Mouse (Mus musculus): ENCODE measurements around the gene Xylt1. TPM values are rescaled to one million over a fixed set of nuclear protein-coding genes. Genes with fewer than 3 reads are reported as not detected.
A peak's percentile ranks its signal among the peaks of the same experiment; 100 is the strongest.

Xylt1 gene
- polyA plus RNA-seq, 1 experiment from 2014 or later, result 2.0 TPM

DNA sequence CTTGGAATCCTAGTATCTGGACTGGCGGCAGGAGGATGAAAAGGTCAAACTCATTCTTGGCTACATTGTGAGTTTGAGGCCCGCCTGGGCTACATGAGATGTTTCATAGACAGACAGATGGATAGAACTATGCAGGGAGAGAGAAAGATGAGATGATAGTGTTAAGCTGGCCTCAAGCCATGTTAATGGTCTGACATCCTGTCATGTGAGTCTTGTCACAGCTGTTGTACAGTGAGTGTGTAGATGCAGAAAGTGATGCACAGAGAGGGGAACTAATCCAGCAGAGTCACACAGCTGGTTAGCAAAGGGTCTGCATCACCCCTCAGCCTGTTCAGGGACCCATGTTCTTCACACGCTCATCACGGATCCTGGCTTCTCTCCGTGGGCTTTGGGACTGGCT is 19.2 kb downstream of the Xylt1 start:
- Histone ChIP-seq H3K4me1 (peaks cover 24% of the 10 kb centered on the region), H3K27me3 (no peaks in the 10 kb centered on the region), H3K36me3 (no peaks in the 10 kb centered on the region), H3K9ac (replicated peaks) (no peak overlapping the region), H3K4me3 (no peak overlapping the region), H3K4me2 (replicated peaks) (no peak overlapping the region), H3K9me3 (0 out of 2 replicates have a peak, but pooled peaks cover 3% of the 10 kb centered on the region), H3K27ac (replicated peaks) (no peak overlapping the region)
- ATAC-seq (replicated peaks), result no peak
- WGBS, result 83% methylated on average over 5 of the region's 5 CpGs

DNA sequence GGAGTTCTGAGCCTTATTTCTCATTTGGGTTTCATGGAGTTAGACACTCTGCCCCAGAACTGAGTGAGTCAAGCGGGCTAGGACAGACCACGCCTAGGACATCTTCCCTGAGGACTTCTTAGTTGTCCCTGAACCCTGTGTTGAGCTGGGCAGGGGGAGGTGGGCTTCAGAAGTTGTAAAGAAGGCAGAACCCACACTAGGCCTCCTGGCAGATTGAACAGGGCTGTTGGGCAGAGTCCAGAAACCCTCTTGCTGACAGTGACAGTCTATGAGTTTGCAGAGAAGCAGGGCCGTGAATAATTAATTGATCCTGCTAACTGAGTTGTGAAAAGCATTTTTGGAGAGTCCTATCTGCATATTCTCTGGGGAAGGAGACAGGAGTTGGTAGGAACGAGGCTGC is 20.8 kb downstream of the Xylt1 start:
- ATAC-seq (replicated peaks), result no peak; the same call in 1 of the 2 replicates
- 43% methylated on average over 4 of the region's 4 CpGs for WGBS
- Histone ChIP-seq H3K36me3 (no peaks in the 10 kb centered on the region), H3K27me3 (no peaks in the 10 kb centered on the region), H3K9me3 (0 out of 2 replicates have a peak, but pooled peaks cover 3% of the 10 kb centered on the region), H3K9ac (replicated peaks) (no peak overlapping the region), H3K27ac (replicated peaks) (peak overlapping the region; percentile 20; the same call in 1 of the 2 replicates), H3K4me2 (replicated peaks) (no peak overlapping the region), H3K4me1 (peaks cover 20% of the 10 kb centered on the region), H3K4me3 (no peak overlapping the region)

DNA sequence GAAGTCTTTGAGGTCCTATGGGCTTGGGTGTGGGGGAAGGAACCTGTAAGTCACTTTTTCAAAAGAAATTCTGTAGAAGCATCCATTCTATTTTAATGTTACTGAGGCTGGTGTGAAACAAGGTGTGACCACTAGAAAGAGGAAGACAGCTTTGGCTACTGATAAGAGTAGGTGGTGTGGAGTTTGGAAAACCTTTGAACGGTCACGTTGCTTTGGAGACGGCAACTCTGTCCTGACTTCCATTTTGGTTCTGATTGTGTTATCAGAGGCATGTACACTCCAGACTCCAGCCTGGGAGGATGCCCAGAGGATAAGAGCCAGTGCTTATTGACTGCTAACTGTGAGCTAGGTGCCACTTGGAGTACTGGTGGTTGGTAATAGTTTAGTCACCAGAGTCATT is 25.6 kb downstream of the Xylt1 start:
- Histone ChIP-seq H3K4me3 (no peak overlapping the region), H3K9me3 (no peaks in the 10 kb centered on the region), H3K4me1 (peaks cover 9% of the 10 kb centered on the region), H3K9ac (replicated peaks) (no peak overlapping the region), H3K36me3 (no peaks in the 10 kb centered on the region), H3K27me3 (no peaks in the 10 kb centered on the region), H3K4me2 (replicated peaks) (no peak overlapping the region), H3K27ac (replicated peaks) (no peak overlapping the region)
- no peak for ATAC-seq (replicated peaks)
- WGBS, result 96% methylated on average over 3 of the region's 3 CpGs

DNA sequence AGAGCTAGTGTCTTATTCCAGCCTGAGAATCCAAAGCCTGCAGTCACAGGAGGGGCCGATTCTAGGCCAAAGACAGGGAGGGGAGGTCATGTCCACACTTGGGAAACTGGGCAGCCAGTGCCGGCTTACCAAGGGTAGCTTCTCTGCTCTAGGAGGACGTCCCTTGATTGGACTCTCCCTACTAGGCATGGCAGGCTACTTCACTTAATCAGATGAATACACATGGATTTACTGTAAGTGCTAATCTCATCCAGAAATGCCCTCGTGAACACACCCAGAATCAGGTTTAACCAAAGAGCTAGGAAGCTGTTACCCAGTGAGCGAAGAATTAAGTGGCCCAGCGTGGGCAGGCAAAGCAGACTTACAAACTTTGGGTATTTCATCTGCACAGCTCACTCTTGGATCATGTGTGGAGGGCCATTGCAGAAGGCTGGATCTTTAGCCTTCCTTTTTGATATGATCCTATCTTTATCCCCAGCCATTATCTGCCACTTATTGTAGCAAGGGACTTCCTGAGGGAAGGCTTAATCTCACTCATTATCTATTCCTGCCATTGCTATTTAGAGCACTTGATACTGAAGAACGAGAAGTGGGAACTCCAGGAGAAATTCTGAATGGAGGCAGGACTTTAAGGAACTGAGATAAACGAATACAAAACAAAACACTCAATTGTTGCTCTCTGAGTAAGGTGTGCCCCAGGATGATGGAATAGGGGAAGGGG is 28.6 kb downstream of the Xylt1 start:
- ATAC-seq (replicated peaks), result no peak
- Histone ChIP-seq H3K27me3 (no peaks in the 10 kb centered on the region), H3K4me2 (replicated peaks) (no peak overlapping the region), H3K4me1 (peaks cover 7% of the 10 kb centered on the region), H3K27ac (replicated peaks) (no peak overlapping the region), H3K9me3 (no peaks in the 10 kb centered on the region), H3K36me3 (no peaks in the 10 kb centered on the region), H3K4me3 (no peak overlapping the region), H3K9ac (replicated peaks) (no peak overlapping the region)
- 84% methylated on average over 8 of the region's 8 CpGs for WGBS

DNA sequence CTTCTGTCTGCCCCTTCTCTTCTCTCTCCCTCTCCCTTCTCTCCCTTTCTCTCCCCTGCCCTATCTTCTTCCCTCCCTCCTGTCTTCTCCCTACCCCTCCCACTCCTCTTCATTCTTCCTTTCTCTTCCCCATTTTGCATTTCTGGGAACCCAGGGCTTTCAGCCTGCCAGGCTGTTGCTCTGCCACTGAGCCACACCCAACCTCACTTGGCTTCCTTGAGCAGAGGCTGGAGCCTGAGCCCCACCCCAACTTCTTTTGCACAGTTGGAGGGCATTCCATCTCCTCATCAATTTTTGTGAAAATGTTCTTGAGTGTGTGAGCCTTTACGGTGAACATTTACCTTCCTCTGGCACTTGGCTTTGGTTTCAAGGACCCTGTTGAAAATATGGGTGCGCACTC is 31.1 kb downstream of the Xylt1 start:
- 73% methylated on average over 2 of the region's 2 CpGs for WGBS
- no peaks in the 10 kb centered on the region for H3K9me3 ChIP-seq
- H3K27me3 ChIP-seq, result no peaks in the 10 kb centered on the region
- H3K9ac ChIP-seq (replicated peaks), result no peak overlapping the region
- ATAC-seq (replicated peaks), result no peak
- H3K4me3 ChIP-seq, result no peak overlapping the region
- H3K4me2 ChIP-seq (replicated peaks), result no peak overlapping the region
- H3K27ac ChIP-seq (replicated peaks), result 0 out of 2 replicates have a peak overlapping the region, but pooled peaks have one; percentile 14
- peaks cover 14% of the 10 kb centered on the region for H3K4me1 ChIP-seq
- H3K36me3 ChIP-seq, result no peaks in the 10 kb centered on the region

DNA sequence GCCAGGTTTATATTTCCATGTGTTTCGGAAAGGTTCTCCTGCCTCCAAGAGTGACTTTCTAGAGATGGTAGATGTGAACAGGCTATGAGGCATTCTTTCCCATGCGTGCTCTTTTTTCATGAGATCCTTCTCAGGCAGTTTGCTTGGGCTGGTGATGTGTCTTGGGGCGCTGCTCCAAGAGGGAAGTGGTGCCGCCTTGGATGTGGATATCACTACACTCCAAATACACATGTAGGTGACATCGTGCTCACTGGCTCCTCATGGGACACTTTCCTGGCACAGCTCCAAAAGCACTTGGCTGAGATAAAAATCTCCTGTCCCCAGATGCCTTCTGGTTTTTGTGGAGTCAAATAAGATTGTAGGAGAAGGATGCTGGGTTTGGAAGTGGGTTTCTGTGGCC is 31.6 kb downstream of the Xylt1 start:
- Histone ChIP-seq H3K36me3 (no peaks in the 10 kb centered on the region), H3K27me3 (no peaks in the 10 kb centered on the region), H3K9me3 (no peaks in the 10 kb centered on the region), H3K27ac (replicated peaks) (0 out of 2 replicates have a peak overlapping the region, but pooled peaks have one; percentile 14), H3K4me3 (no peak overlapping the region), H3K4me2 (replicated peaks) (no peak overlapping the region), H3K9ac (replicated peaks) (no peak overlapping the region), H3K4me1 (peaks cover 14% of the 10 kb centered on the region)
- WGBS, result 66% methylated on average over 5 of the region's 5 CpGs
- no peak for ATAC-seq (replicated peaks)

DNA sequence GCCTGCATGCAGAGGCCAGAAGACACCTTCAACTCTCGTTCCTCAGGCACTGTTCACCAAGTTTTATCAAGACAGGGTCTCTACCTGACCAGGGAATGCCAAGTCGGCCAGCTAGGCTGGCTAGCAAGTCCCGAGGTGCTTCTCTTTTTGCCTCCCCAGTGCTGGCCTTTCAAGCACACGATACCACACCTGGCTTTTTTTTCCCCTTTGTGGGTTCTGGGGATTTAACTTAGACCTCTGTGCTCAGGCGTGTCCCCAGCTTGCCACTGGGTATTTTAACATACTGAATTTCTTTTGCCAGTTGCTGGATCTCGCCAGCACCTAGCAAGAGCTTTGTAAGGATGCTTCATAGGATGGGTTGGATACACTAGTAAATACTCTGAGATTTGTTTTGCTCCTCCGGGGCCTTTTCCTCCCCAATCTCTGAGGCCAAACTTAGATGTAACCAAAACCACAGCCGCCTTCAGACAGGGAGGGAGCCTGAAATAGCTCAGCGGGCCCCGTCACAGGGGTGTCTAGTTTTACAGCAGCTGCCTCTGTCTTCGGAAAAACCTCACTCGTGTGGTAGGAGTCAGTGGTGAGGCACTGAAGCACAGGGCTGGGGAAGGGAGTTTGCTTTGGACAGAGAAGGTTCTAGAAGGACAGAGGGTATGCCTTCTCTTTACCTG is 33.7 kb downstream of the Xylt1 start:
- H3K27me3 ChIP-seq, result no peaks in the 10 kb centered on the region
- 85% methylated on average over 12 of the region's 12 CpGs for WGBS
- no peak overlapping the region for H3K27ac ChIP-seq (replicated peaks)
- H3K9me3 ChIP-seq, result no peaks in the 10 kb centered on the region
- no peak overlapping the region for H3K4me3 ChIP-seq
- no peak overlapping the region for H3K9ac ChIP-seq (replicated peaks)
- ATAC-seq (replicated peaks), result no peak
- no peaks in the 10 kb centered on the region for H3K36me3 ChIP-seq
- no peak overlapping the region for H3K4me2 ChIP-seq (replicated peaks)
- peaks cover 28% of the 10 kb centered on the region for H3K4me1 ChIP-seq

DNA sequence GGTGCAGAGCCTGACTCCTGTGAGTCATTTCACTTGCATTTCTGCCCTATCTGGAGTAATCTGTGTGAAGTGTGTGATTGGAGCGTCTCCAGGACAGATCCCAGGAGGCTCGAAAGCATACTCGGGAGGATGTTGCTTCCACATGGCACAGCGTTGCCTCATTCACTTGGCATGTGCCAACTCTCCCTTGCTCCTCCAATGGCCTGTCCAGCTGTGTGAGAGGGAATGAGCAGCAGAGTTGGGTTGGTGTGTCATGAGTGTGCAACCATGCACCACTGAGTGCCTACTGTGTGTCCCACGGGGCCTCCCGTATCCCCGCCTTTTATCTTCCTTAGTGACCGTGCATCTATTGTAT is 34.2 kb downstream of the Xylt1 start:
- no peaks in the 10 kb centered on the region for H3K9me3 ChIP-seq
- H3K27ac ChIP-seq (replicated peaks), result no peak overlapping the region
- no peak for ATAC-seq (replicated peaks)
- no peaks in the 10 kb centered on the region for H3K27me3 ChIP-seq
- no peak overlapping the region for H3K9ac ChIP-seq (replicated peaks)
- WGBS, result 82% methylated on average over 8 of the region's 8 CpGs
- H3K36me3 ChIP-seq, result no peaks in the 10 kb centered on the region
- H3K4me2 ChIP-seq (replicated peaks), result no peak overlapping the region
- peaks cover 32% of the 10 kb centered on the region for H3K4me1 ChIP-seq
- no peak overlapping the region for H3K4me3 ChIP-seq

DNA sequence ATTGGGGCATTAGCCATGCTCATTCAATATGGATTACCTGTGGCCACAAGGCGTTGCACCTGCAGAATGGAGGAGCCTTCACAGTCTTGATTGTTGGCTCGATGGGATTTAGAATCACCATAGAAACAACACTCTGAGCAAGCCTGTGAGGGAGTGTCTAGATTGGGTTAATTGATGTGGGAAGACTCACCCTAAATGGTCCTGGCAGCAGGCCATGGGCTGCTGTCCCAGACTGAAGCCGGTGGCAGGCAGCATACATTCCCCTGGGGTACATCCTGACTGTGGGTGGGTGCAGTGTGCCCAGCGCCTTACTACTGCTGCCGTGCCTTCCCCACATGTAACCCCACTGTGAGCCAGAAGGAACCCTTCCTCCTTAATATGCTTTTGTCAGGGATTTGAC is 38.3 kb downstream of the Xylt1 start:
- Histone ChIP-seq H3K27me3 (no peaks in the 10 kb centered on the region), H3K4me3 (no peak overlapping the region), H3K4me2 (replicated peaks) (no peak overlapping the region), H3K4me1 (peaks cover 45% of the 10 kb centered on the region), H3K9me3 (no peaks in the 10 kb centered on the region), H3K27ac (replicated peaks) (no peak overlapping the region; the same call in 1 of the 2 replicates), H3K36me3 (no peaks in the 10 kb centered on the region), H3K9ac (replicated peaks) (no peak overlapping the region)
- peak; percentile 72 for ATAC-seq (replicated peaks)
- 8% methylated on average over 5 of the region's 5 CpGs for WGBS

DNA sequence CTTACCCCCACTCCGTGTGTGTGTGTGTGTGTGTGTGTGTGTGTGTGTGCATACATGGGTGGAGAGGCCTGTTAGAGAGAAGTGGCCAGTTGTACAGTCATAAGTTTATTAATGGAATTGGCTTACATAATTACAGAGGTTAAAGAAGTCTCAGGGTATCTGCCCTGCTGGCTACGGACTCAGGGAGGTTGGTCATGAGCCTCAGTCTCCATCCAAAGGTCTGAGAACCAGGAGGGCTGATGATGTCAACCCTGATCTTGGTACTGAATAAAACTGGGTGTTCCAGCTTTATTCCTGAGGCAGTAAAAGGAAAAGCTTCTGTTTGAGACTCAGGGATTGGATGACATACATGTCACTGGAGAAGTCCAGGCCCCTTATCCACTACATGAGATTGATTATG is 39.1 kb downstream of the Xylt1 start:
- Histone ChIP-seq H3K27ac (replicated peaks) (no peak overlapping the region), H3K4me3 (no peak overlapping the region), H3K4me2 (replicated peaks) (no peak overlapping the region), H3K9ac (replicated peaks) (no peak overlapping the region), H3K9me3 (no peaks in the 10 kb centered on the region), H3K36me3 (no peaks in the 10 kb centered on the region), H3K27me3 (no peaks in the 10 kb centered on the region), H3K4me1 (peaks cover 45% of the 10 kb centered on the region)
- no peak for ATAC-seq (replicated peaks)
- WGBS, result 64% methylated on average over 2 of the region's 2 CpGs

DNA sequence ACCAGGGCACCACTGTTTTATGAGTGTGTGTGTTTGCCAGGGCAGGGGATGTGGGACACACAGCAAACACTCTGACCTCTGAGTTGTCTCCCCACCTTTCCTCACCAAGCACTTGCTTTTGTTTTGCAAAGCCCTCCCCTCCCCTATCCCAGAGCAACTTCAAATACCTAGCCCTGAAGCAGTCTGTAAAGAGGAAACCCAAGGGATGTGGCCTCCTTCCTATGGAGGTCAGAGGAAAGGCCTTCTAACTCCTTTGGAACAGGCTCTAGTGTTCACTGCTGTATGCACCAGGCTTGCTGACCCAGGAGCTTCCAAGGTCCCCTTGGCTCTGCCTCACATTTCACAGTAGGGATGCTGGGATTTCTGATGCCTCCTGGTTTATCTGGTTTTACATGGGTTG is 39.5 kb downstream of the Xylt1 start:
- H3K27ac ChIP-seq (replicated peaks), result peak overlapping the region; percentile 13; the same call in 1 of the 2 replicates
- ATAC-seq (replicated peaks), result no peak

DNA sequence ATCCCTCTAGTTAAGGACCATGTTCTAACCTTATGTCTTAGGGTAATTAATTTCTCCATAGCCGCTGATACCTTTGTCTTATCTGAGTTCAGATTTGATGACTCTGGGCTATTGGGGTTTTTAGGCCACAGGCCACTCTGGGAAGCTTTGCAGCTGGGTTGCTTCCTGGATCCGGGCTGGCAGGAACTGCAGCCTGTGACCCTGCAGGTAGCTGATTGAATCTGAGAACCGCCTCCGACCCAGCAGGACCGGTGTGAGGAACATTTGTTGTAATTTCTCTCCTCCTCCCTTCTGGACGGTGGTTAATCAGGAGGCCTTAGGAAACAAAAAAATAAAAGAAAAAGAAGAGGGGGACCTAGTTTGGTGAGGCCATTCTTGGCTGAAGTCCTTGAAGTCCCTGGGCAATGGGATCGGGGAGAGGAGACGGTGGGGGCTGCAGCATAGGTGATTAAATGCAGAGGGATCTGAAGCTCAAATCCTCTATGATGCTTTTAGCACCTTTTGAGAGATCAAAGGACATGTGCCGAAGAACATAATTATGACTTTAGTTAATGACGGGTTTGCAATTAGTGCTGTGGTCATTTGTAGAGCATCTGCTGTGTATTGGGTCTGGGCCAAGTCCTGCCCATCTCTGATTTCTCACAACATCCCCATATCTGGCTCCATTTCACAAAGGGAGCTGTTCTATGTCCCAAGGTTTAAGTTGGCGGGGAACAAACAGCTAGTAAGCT is 40.2 kb downstream of the Xylt1 start:
- H3K9me3 ChIP-seq, result no peaks in the 10 kb centered on the region
- ATAC-seq (replicated peaks), result peak; percentile 36; the same call in 1 of the 2 replicates
- peak overlapping the region; percentile 13; the same call in 1 of the 2 replicates for H3K27ac ChIP-seq (replicated peaks)
- H3K4me3 ChIP-seq, result no peak overlapping the region
- no peaks in the 10 kb centered on the region for H3K27me3 ChIP-seq
- peaks cover 41% of the 10 kb centered on the region for H3K4me1 ChIP-seq
- no peaks in the 10 kb centered on the region for H3K36me3 ChIP-seq
- no peak overlapping the region for H3K9ac ChIP-seq (replicated peaks)
- no peak overlapping the region for H3K4me2 ChIP-seq (replicated peaks)
- 23% methylated on average over 11 of the region's 11 CpGs for WGBS

More for the DNA sequence above, 39.5 kb downstream of the Xylt1 start:
- no peak overlapping the region for H3K4me2 ChIP-seq (replicated peaks)
- H3K36me3 ChIP-seq, result no peaks in the 10 kb centered on the region
- H3K9ac ChIP-seq (replicated peaks), result no peak overlapping the region
- H3K4me3 ChIP-seq, result no peak overlapping the region
- H3K4me1 ChIP-seq, result peaks cover 45% of the 10 kb centered on the region
- no peaks in the 10 kb centered on the region for H3K27me3 ChIP-seq
- no peaks in the 10 kb centered on the region for H3K9me3 ChIP-seq

All from forebrain, embryonic 15.5 days (tissue).